Mouse (Mus musculus) C2C12 (cell line): ENCODE measurements around the gene Lrrc29. TPM values are rescaled to one million over a fixed set of nuclear protein-coding genes. Genes with fewer than 3 reads are reported as not detected.

Source experiments
- H3K27me3 ChIP-seq: one replicate; pipeline ENCODE4 v1.6.1; 2011; ENCODE audit not compliant: control insufficient read depth, insufficient read depth, insufficient read length
- H3K36me3 ChIP-seq: one replicate; pipeline ENCODE4 v1.6.1; 2011; ENCODE audit not compliant: control insufficient read depth, insufficient read depth
- H3K4me3 ChIP-seq: one replicate; pipeline ENCODE4 v1.5.1; 2011; ENCODE audit warnings: mild to moderate bottlenecking, control low read depth; ENCODE audit not compliant: poor library complexity, insufficient read depth, severe bottlenecking
- H3K79me2 ChIP-seq: one replicate; pipeline ENCODE4 v1.6.1; 2011; ENCODE audit not compliant: control insufficient read depth, insufficient read depth
- H3K79me3 ChIP-seq: one replicate; pipeline ENCODE4 v1.6.1; 2011; ENCODE audit warnings: low read depth, control low read depth
- H3ac ChIP-seq: one replicate; pipeline ENCODE3; 2011; ENCODE audit warnings: low read depth; ENCODE audit not compliant: control insufficient read depth, insufficient read length
- CEBPB ChIP-seq: IDR thresholded peaks from one replicate; pipeline ENCODE4 v1.6.1; 2011; ENCODE audit warnings: low read depth, mild to moderate bottlenecking, control low read depth, moderate library complexity
- CTCF ChIP-seq: IDR thresholded peaks from one replicate; pipeline ENCODE4 v1.5.1; 2011; ENCODE audit not compliant: control insufficient read depth, insufficient read depth, insufficient read length
- FOSL1 ChIP-seq: IDR thresholded peaks from one replicate; pipeline ENCODE4 v1.8.0; 2011; ENCODE audit warnings: mild to moderate bottlenecking, low read length; ENCODE audit not compliant: poor library complexity, insufficient read depth, severe bottlenecking
- MAX ChIP-seq: IDR thresholded peaks from one replicate; pipeline ENCODE4 v1.6.1; 2011; ENCODE audit warnings: mild to moderate bottlenecking, control low read depth
- MYOD1 ChIP-seq: IDR thresholded peaks from one replicate; pipeline ENCODE4 v1.6.1; 2011; ENCODE audit warnings: low read depth; ENCODE audit not compliant: control insufficient read depth, insufficient read length
- MYOG ChIP-seq: IDR thresholded peaks from one replicate; pipeline ENCODE4 v1.6.1; 2011; ENCODE audit not compliant: control insufficient read depth, insufficient read length; ENCODE audit errors: extremely low read depth
- USF1 ChIP-seq: IDR thresholded peaks from one replicate; pipeline ENCODE4 v1.6.1; 2011; ENCODE audit warnings: low read depth, mild to moderate bottlenecking, control low read depth, moderate library complexity
- polyA plus RNA-seq: library from polyadenylated mRNA; unstranded; fragments of >200 nt; fragmentation: generic; extraction: Trizol; gene quantifications from one replicate; pipeline ENCODE4 v1.2.1, GENCODE M21; 2012; ENCODE audit warnings: missing spikeins

The Lrrc29 gene
- polyA plus RNA-seq, 1 experiment = 0.69 TPM

DNA sequence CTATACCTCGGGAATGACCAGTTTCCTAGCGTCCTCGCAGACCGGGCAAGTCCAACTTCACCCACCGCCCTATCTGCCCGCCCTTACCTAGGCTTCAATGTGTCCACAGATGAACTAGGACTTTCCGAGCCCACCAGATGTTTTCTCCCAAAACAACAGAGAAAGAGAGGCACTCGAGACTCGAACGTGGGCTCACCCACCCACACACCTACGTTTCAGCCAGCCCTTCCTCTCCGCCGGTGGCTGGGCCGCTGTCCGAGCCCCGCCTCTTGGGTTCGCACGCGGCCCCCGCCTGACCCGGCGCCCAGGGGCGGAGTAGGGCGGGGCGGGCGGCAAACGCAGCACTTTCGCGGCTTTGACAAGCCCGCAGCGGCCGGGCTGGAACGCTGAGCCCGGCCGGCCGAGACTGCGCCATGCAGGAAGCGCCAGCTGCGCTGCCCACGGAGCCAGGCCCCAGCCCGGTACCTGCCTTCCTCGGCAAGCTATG is 56.6 kb downstream of the Lrrc29 start, which contains the start of gene Hsf4:
Gene Hsf4 (plus strand): TSS at position 341 of the 487 bp plus-strand sequence.
- no peaks in the 10 kb centered on the region for H3K27me3 ChIP-seq
- peaks cover 3% of the 10 kb centered on the region for H3K36me3 ChIP-seq
- TF ChIP-seq MAX = no peak
- no peak for TF ChIP-seq CEBPB
- no peak for TF ChIP-seq MYOD1
- no peak for TF ChIP-seq MYOG
- no peak for TF ChIP-seq USF1
- no peak for TF ChIP-seq CTCF
- H3K79me3 ChIP-seq = no peaks in the 10 kb centered on the region
- H3K79me2 ChIP-seq = no peaks in the 10 kb centered on the region
- H3ac ChIP-seq = peak within 1 kb of the TSS; percentile 76
- peak within 1 kb of the TSS; percentile 18 for H3K4me3 ChIP-seq

DNA sequence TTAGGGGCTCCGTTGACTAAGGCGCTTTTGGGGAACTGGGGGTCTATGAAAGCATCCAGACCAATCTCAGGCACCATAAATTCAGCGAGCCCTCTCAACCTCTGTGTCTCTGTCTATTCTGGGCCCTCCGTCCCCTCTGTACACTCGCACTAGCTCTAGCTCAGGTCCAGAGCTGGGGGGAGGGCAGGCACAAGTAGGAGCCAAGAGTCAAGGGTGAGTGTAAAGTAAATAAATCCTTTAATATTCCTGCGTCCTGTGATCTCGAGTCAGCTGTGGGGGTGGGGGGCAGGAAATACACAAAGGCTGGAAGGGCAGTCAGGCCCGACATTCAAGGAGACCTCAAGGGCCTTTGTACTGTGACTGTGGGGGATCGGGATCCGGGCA is 57.0 kb downstream of the Lrrc29 start:
- H3K4me3 ChIP-seq = no peak overlapping the region
- no peaks in the 10 kb centered on the region for H3K27me3 ChIP-seq
- peaks cover 3% of the 10 kb centered on the region for H3K79me2 ChIP-seq
- no peak overlapping the region for H3ac ChIP-seq
- TF ChIP-seq FOSL1 = no peak
- H3K36me3 ChIP-seq = peaks cover 3% of the 10 kb centered on the region
- H3K79me3 ChIP-seq = no peaks in the 10 kb centered on the region

DNA sequence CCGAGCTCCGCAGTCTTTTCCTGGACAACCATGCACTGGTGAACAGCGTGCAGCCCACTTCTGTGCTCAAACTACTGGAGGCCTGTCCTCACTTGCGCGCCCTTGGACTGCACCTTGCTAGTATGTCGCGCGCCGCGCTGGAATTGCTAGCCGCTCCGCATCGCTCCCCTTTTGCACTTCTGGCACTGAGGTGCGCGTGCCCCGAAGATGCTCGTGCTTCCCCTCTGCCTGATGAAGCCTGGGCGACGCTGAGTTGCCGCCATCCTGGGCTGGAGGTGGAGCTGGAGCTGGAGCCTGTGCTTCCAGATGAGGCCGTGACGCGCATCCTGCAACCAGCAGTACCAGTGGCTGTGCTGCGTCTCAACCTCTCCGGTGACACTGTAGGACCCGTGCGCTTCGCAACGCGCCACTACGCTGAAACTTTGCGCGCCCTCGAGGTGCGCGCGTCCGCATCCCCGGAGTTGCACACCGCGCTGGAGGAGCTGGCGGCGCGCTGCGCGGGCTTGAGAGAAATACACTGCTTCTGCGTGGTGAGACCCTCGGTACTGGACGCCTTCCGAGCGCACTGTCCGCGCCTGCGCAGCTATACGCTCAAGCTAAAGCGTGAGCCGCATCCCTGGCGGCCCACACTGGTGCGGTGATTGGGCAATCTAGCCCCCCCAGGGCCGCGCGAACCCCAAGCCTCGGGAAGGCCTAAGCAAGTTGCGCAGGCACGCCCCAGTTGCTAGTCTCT is 57.6 kb downstream of the Lrrc29 start:
- TF ChIP-seq MYOG = no peak
- no peak for TF ChIP-seq MAX
- TF ChIP-seq CTCF = no peak
- TF ChIP-seq MYOD1 = no peak
- no peak for TF ChIP-seq USF1
- no peak for TF ChIP-seq CEBPB
- TF ChIP-seq FOSL1 = no peak
- peaks cover 8% of the 10 kb centered on the region for H3K79me2 ChIP-seq
- H3K4me3 ChIP-seq = no peak overlapping the region
- peaks cover 3% of the 10 kb centered on the region for H3K36me3 ChIP-seq
- H3ac ChIP-seq = no peak overlapping the region
- no peaks in the 10 kb centered on the region for H3K27me3 ChIP-seq
- no peaks in the 10 kb centered on the region for H3K79me3 ChIP-seq

DNA sequence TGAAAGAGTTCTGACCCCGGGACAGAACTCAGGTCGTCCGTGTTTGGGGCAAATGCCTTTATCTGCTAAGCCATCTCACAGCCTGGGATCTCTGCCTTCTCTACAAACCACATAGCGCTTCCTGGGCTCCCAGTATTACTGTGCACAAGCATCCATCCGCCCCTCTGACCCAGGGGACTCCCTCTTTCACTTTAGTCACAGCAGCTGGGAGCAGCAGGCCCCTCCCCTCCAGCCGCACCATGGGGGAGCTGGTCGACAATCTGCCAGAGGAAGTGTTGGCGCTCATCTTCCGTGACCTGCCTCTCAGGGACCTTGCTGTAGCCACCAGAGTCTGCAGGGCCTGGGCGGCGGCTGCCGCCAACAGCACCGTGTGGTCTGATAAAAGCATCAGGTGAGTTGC is 59.3 kb downstream of the Lrrc29 start:
- H3K4me3 ChIP-seq = no peak overlapping the region
- peaks cover 3% of the 10 kb centered on the region for H3K79me3 ChIP-seq
- H3K36me3 ChIP-seq = peaks cover 3% of the 10 kb centered on the region
- TF ChIP-seq USF1 (no peak), CEBPB (no peak), MYOG (no peak), CTCF (no peak), MYOD1 (no peak), MAX (no peak), FOSL1 (no peak)
- peaks cover 16% of the 10 kb centered on the region for H3K79me2 ChIP-seq
- no peak overlapping the region for H3ac ChIP-seq
- no peaks in the 10 kb centered on the region for H3K27me3 ChIP-seq

DNA sequence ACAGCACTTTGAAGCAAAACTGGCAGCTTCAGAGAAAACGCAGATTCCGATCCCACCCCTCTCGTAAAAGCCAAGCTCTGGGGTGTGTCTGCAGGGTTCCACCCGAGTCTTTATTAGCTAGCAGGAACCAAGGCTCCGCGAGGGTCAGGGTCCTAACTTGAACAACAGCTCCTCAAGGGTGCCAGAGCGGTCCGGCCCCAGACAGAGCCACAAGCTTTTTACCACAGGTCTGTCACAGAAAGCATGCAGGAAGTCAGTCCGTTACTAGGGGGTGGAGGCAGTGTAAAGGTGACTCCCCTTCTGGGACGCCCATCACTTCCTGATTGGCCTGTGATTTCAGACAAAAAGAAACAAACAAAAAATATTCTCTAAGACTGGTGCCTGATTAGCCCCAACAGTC is 61.0 kb downstream of the Lrrc29 start:
- TF ChIP-seq MAX (no peak), FOSL1 (no peak), CEBPB (no peak), CTCF (no peak), MYOG (no peak), USF1 (no peak), MYOD1 (no peak)

More for the DNA sequence above, 61.0 kb downstream of the Lrrc29 start:
- Histone ChIP-seq H3K79me3 (peaks cover 3% of the 10 kb centered on the region), H3K36me3 (peaks cover 6% of the 10 kb centered on the region), H3ac (peak overlapping the region; percentile 91), H3K79me2 (peaks cover 16% of the 10 kb centered on the region), H3K4me3 (peak overlapping the region; percentile 71), H3K27me3 (no peaks in the 10 kb centered on the region)
